Mouse (Mus musculus) cerebellum, postnatal 36 days (tissue): ENCODE measurements around the gene Olfr982.

Experiments used
- DNase-seq, 2 experiments: peaks; one replicate each; pipeline ENCODE4 v3.0.0; 2021 to 2022; ENCODE audit warnings: mixed read lengths in 2 of 2

Gene Olfr982

DNA sequence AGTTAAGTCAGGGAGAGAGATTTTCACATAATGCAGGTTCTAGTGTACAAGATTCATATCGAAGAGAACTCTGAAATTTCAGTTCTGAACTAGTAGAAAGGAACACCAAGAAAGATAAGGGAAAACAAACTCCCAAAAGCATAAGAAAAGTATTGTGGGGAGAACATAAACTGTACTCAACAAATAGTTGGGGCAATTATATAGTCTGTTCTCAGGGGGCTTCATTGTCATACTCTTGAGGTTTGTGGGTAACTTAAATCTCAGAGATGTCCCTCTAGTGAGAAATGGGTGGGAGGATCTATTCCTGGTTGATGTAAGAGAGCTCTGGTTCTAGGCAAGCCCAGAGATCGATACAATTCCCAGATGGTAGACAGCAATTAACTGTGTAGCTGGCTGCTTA lies at the start of gene Olfr982:
Olfr982 (plus strand) TSS at position 301 of the 400 bp plus-strand sequence.
- DNase-seq = no peak

DNA sequence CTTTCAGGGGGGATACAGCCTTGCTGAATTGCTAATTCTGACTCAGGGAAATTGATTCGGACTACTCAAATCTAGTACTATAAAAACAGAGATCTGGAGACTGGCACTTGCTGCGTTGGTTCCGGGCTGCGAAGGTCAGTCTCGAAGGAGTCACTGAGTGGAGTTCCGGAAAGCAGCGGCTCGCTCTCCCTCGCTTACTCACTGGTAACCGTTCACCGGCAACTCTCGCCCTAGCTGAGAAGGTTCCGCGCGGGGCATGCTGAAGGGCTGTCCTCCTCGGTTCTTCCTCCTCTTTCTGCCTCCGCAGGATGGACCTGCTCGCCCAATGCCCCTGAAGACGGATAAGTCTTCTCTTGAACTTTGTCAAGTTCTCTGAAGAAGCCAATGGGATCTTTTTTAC lies 23.5 kb upstream of the Olfr982 start:
- DNase-seq = no peak

DNA sequence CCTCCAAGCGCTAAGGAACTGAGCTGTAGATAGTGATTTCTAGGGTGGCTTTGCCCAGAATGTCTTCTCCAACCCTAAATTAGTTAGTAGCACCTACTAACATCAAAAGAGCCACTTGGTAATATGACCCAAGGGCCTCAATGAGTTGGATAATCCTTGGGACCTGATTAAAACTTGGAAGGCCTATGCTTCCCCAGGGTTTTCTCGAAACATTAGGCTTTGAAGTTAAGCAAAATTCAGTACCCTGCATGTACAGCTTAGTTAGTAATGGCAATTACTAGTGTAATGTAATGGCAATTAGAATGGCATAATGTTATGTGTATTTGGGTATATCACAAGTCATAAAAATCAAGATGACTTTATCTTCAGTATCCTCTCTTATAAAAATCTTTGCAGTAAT lies 19.9 kb downstream of the Olfr982 start, which contains the start of gene Olfr983:
Olfr983 (minus strand) TSS at position 101 of the 400 bp plus-strand sequence.
- no peak for DNase-seq

DNA sequence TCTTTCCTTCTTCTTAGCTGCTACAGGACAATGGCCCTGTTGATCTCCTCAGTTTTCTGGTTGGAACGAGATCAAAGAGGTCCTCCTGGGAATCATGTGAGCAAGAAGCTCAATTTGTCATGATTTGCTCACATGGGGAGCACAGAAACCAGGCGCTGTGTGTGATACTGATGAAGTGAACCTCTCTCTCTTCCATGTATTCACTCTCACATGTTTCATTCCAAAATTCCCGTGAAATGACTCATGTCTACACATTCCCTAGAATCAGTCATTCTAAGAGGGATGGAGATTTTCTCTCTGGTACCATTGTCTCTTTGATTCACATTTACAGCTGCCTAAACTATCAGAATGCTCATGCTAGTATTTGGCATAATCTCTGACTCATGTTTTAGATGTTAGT lies 21.1 kb downstream of the Olfr982 start:
- DNase-seq = no peak

DNA sequence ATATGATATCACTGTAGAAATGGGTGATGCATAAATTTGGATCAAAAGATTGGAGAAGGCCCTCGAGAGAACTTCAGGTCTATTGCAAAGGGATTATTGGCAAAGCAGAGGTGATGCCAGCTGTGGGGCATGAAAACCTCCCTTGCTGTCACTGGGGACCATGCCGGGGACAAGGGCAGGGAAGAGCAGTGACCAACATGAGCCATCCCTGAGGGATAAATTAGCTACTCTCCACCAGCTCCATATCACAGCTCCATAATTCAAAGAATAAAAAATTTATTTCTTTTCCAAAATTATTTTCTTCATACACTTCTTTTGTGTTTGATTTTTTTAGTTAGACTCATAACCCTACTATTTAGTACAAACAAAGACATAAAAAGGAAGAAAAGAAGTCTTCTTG lies 40.5 kb downstream of the Olfr982 start, which contains the start of gene Olfr984:
Olfr984 (minus strand) TSS at position 101 of the 400 bp plus-strand sequence.
- no peak for DNase-seq

DNA sequence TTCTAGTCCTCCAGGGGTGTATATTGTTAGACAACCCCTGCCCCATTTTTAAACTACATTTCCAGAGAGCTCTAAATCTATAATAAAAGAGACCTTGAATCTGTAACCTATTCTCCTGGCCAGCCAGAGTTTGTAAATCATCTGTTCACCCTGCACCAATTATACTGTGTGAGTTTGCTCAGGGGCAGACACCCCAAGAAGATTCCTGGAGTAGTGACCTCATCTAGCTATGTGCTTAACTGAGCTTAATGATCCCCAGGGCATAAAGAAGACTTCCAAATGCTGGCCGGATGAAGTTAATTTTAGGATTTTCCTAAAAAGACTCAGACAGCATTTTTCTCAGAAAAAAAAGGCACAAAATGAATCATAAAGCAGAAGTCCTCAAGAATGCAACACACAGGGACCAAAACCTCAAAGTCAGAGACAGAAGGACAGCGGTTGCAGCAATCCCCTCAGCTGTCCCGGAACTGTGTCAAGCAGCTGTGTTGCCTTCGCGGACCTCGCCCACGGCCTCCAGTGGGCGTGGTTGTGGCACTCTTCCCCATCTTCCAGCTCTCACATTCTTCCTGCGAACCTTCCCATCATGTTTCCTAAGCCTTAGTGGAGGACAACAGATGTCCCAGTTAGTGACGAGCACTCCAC lies 43.1 kb downstream of the Olfr982 start:
- DNase-seq = no peak

DNA sequence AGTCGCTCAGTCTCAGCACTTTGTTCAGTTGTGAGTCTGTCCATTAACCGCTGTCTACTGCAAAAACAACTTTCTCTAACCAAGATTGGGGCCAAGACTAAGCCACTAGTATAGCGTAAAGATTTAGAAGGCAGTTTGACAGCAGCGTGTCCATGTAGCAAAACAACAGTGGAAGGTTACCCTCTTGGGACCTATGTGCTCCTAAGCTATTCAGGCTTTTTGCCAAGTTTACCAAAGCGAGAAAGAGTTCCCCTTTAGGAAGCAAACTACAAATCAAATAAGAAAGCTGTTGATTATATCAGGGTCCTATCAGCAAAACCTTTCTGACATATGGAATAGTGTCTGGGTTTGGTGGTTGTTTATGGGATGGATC lies 43.6 kb downstream of the Olfr982 start:
- DNase-seq = no peak
